Mouse (Mus musculus): ENCODE data around the gene Vmn1r10. TPM values are rescaled to one million over a fixed set of nuclear protein-coding genes. Genes with fewer than 3 reads are reported as not detected.

The Vmn1r10 gene
- not detected in 2 replicates for polyA plus RNA-seq (2014; fragmentation: Nextera tagmentation; extraction: Ambion mirVana)

DNA sequence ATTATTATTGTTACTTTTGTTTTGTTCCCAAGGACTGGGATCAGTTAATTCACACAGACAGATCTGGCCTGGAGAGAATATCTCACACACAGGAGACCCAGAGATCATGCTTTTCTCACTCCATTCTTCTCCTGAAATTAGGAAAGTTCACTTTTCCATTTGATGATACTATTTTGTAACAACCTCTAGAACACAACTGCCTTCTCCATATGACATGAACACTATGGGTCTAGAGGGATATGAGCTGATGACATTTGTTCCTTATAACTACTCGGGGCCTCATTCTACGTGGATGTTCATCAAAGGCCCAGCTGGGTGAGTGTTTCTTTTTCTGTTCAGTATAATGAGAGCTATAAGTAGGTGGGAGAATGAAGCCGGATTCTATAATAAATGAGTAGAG is at the start of gene Vmn1r10:
TSS of gene Vmn1r10 (plus strand) at position 301 of the 400 bp plus-strand sequence.
- Histone ChIP-seq H3K4me3 (ENCODE audit: low read depth, low read length) (no peak within 1 kb of the TSS), H3K4me1 (ENCODE audit: control insufficient read depth, insufficient read depth, low read length) (no peaks in the 10 kb centered on the region), H3K9me3 (replicated peaks; ENCODE audit: control insufficient read depth, low read length) (no peaks in the 10 kb centered on the region), H3K9ac (ENCODE audit: low read depth, low read length) (no peak within 1 kb of the TSS), H3K4me2 (no peak within 1 kb of the TSS), H3K27ac (ENCODE audit: low read depth, low read length) (no peak within 1 kb of the TSS), H3K36me3 (ENCODE audit: control insufficient read depth, insufficient read depth, low read length) (no peaks in the 10 kb centered on the region), H3K27me3 (ENCODE audit: control insufficient read depth, insufficient read depth, low read length) (no peaks in the 10 kb centered on the region)
- ATAC-seq (replicated peaks; ENCODE audit: insufficient number of reproducible peaks, low FRiP score, low TSS enrichment), result no peak
- 77% methylated on average over 3 of the region's 3 CpGs for WGBS (ENCODE audit: insufficient replicate concordance)

DNA sequence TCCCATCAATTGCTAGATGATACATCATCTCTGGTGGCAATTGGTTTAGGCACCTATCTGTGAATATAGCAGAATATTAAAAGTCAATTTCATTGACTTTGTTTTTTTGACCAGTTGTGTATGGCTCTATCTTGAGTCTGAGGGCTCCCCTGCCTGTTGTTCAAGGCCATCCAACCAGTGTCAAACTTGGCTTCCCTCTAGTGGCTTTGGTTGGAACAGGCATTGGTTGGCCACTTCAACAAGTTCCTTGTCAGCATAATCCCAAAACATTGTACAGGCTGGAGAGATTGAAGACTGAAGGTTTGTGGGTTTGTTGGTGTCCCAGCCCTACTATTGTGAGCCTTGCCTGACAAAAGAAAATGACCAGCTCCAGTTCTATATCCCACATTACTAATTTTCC is 45.5 kb upstream of the Vmn1r10 start:
- Histone ChIP-seq H3K9me3 (replicated peaks; ENCODE audit: control insufficient read depth, low read length) (no peaks in the 10 kb centered on the region), H3K9ac (ENCODE audit: low read depth, low read length) (no peak overlapping the region), H3K36me3 (ENCODE audit: control insufficient read depth, insufficient read depth, low read length) (no peaks in the 10 kb centered on the region), H3K4me3 (ENCODE audit: low read depth, low read length) (no peak overlapping the region), H3K4me2 (no peak overlapping the region), H3K27me3 (ENCODE audit: control insufficient read depth, insufficient read depth, low read length) (no peaks in the 10 kb centered on the region), H3K27ac (ENCODE audit: low read depth, low read length) (no peak overlapping the region), H3K4me1 (ENCODE audit: control insufficient read depth, insufficient read depth, low read length) (no peaks in the 10 kb centered on the region)
- no peak for ATAC-seq (replicated peaks; ENCODE audit: insufficient number of reproducible peaks, low FRiP score, low TSS enrichment)

DNA sequence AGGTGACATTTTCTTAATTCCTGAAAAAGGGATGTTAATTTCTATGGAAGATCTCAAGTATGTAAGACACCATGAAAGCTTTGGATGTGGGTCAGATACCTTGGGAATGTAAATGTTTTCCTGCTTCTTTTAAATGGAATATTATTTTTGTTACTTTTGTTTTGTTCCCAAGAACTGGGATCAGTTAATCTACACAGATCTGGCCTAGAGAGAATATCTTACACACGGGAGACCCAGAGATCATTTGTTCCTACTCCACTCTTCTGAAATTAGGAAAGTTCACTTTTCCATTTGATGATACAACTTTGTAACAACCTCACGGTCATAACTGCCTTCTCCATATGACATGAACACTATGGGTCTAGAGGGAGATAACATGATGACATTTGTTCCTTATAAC is 42.8 kb upstream of the Vmn1r10 start, which contains the start of gene Vmn1r9:
TSS of gene Vmn1r9 (plus strand) at position 301 of the 400 bp plus-strand sequence.
- no peaks in the 10 kb centered on the region for H3K9me3 ChIP-seq (replicated peaks; ENCODE audit: control insufficient read depth, low read length)
- no peak within 1 kb of the TSS for H3K4me3 ChIP-seq (ENCODE audit: low read depth, low read length)
- H3K27ac ChIP-seq (ENCODE audit: low read depth, low read length), result no peak within 1 kb of the TSS
- no peak for ATAC-seq (replicated peaks; ENCODE audit: insufficient number of reproducible peaks, low FRiP score, low TSS enrichment)
- 69% methylated on average over 2 of the region's 2 CpGs for WGBS (ENCODE audit: insufficient replicate concordance)
- no peaks in the 10 kb centered on the region for H3K4me1 ChIP-seq (ENCODE audit: control insufficient read depth, insufficient read depth, low read length)
- no peaks in the 10 kb centered on the region for H3K36me3 ChIP-seq (ENCODE audit: control insufficient read depth, insufficient read depth, low read length)
- no peaks in the 10 kb centered on the region for H3K27me3 ChIP-seq (ENCODE audit: control insufficient read depth, insufficient read depth, low read length)
- no peak within 1 kb of the TSS for H3K4me2 ChIP-seq
- no peak within 1 kb of the TSS for H3K9ac ChIP-seq (ENCODE audit: low read depth, low read length)

DNA sequence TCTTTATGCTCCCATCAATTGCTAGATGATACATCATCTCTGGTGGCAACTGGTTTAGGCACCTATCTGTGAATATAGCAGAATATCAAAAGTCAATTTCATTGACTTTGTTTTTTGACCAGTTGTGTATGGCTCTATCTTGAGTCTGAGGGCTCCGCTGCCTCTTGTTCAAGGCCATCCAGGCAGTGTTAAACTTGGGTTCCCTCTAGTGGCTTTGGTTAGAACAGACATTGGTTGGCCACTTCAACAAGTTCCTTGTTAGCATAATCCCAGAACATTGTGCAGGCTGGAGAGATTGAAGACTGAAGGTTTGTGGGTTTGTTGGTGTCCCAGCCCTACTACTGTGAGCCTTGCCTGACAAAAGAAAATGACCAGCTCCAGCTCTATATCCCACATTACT is 2.9 kb upstream of the Vmn1r10 start:
- Histone ChIP-seq H3K27me3 (ENCODE audit: control insufficient read depth, insufficient read depth, low read length) (no peaks in the 10 kb centered on the region), H3K9me3 (replicated peaks; ENCODE audit: control insufficient read depth, low read length) (no peaks in the 10 kb centered on the region), H3K27ac (ENCODE audit: low read depth, low read length) (no peak overlapping the region), H3K4me1 (ENCODE audit: control insufficient read depth, insufficient read depth, low read length) (no peaks in the 10 kb centered on the region), H3K36me3 (ENCODE audit: control insufficient read depth, insufficient read depth, low read length) (no peaks in the 10 kb centered on the region), H3K9ac (ENCODE audit: low read depth, low read length) (no peak overlapping the region), H3K4me3 (ENCODE audit: low read depth, low read length) (no peak overlapping the region), H3K4me2 (no peak overlapping the region)
- ATAC-seq (replicated peaks; ENCODE audit: insufficient number of reproducible peaks, low FRiP score, low TSS enrichment), result no peak
- WGBS (ENCODE audit: insufficient replicate concordance), result 49% methylated on average over 1 of the region's 1 CpGs

DNA sequence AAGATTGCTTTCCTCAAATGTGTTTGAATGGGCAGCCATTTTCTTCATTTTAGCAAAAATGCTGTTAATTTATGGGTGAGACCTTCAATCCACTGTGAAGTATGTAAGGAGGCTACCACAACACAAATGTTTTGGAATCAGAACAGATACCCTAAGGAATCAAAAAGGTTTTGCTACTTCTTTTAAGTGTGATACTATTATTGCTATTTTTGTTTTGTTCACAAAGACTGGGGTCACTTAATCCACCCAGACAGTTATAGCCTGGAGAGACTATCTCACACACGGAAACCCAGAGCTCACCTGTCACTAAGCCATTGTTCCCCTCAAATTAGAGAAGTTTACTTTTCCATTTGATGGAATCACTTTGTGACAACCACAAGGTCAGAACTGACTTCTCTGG is 23.9 kb downstream of the Vmn1r10 start, which contains the start of gene Vmn1r11:
TSS of gene Vmn1r11 (plus strand) at position 301 of the 400 bp plus-strand sequence.
- Histone ChIP-seq H3K4me2 (no peak within 1 kb of the TSS), H3K4me3 (ENCODE audit: low read depth, low read length) (no peak within 1 kb of the TSS), H3K9ac (ENCODE audit: low read depth, low read length) (no peak within 1 kb of the TSS), H3K27me3 (ENCODE audit: control insufficient read depth, insufficient read depth, low read length) (no peaks in the 10 kb centered on the region), H3K4me1 (ENCODE audit: control insufficient read depth, insufficient read depth, low read length) (no peaks in the 10 kb centered on the region), H3K9me3 (replicated peaks; ENCODE audit: control insufficient read depth, low read length) (no peaks in the 10 kb centered on the region), H3K36me3 (ENCODE audit: control insufficient read depth, insufficient read depth, low read length) (no peaks in the 10 kb centered on the region), H3K27ac (ENCODE audit: low read depth, low read length) (no peak within 1 kb of the TSS)
- no peak for ATAC-seq (replicated peaks; ENCODE audit: insufficient number of reproducible peaks, low FRiP score, low TSS enrichment)
- WGBS (ENCODE audit: insufficient replicate concordance), result 68% methylated on average over 1 of the region's 1 CpGs

DNA sequence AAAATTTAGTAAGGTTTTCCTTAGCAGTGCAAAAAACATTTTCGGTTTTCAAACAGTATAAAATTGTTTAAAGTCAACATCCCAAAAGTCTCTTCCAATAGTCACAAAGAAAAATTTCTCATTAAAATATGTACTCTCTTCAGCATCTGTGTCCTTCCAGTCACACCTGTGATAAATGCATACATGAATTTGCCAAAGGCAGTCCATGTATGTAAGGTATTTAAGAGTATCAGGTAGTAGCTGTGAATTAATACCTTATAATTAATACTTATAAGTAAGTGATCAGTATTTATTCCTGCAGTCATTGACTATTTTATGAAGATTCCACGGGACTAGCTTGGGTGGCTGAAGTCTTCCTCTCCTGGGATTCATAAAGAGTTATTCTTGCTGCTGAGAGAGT is 47.4 kb downstream of the Vmn1r10 start, which contains the start of gene Vmn1r12:
TSS of gene Vmn1r12 (plus strand) at position 301 of the 400 bp plus-strand sequence.
- H3K4me2 ChIP-seq, result no peak within 1 kb of the TSS
- no peaks in the 10 kb centered on the region for H3K36me3 ChIP-seq (ENCODE audit: control insufficient read depth, insufficient read depth, low read length)
- H3K9me3 ChIP-seq (replicated peaks; ENCODE audit: control insufficient read depth, low read length), result no peaks in the 10 kb centered on the region
- no peak within 1 kb of the TSS for H3K27ac ChIP-seq (ENCODE audit: low read depth, low read length)
- no peaks in the 10 kb centered on the region for H3K27me3 ChIP-seq (ENCODE audit: control insufficient read depth, insufficient read depth, low read length)
- no peak within 1 kb of the TSS for H3K9ac ChIP-seq (ENCODE audit: low read depth, low read length)
- no peak for ATAC-seq (replicated peaks; ENCODE audit: insufficient number of reproducible peaks, low FRiP score, low TSS enrichment)
- H3K4me3 ChIP-seq (ENCODE audit: low read depth, low read length), result no peak within 1 kb of the TSS
- H3K4me1 ChIP-seq (ENCODE audit: control insufficient read depth, insufficient read depth, low read length), result no peaks in the 10 kb centered on the region
- WGBS (ENCODE audit: insufficient replicate concordance), result 70% methylated on average over 2 of the region's 2 CpGs

Other genes with a start within 250 kb of the Vmn1r10 start
- 79.1 and 82.5 TPM in 2 replicates for gene Nt5c3, start 185.5 kb upstream of the Vmn1r10 start, polyA plus RNA-seq (2014; fragmentation: Nextera tagmentation; extraction: Ambion mirVana)
- gene Vmn1r4, start 185.4 kb upstream of the Vmn1r10 start, polyA plus RNA-seq (2014; fragmentation: Nextera tagmentation; extraction: Ambion mirVana), result 0.20 and 0.21 TPM in 2 replicates
- not detected in 2 replicates for gene Vmn1r5, start 139.2 kb upstream of the Vmn1r10 start, polyA plus RNA-seq (2014; fragmentation: Nextera tagmentation; extraction: Ambion mirVana)
- gene Vmn1r6, start 112.2 kb upstream of the Vmn1r10 start, polyA plus RNA-seq (2014; fragmentation: Nextera tagmentation; extraction: Ambion mirVana), result not detected in 2 replicates
- not detected in 2 replicates for gene Vmn1r7, start 84.1 kb upstream of the Vmn1r10 start, polyA plus RNA-seq (2014; fragmentation: Nextera tagmentation; extraction: Ambion mirVana)
- gene Vmn1r8, start 77.2 kb upstream of the Vmn1r10 start, polyA plus RNA-seq (2014; fragmentation: Nextera tagmentation; extraction: Ambion mirVana), result not detected in 2 replicates
- not detected in 2 replicates for gene Vmn1r9, start 42.7 kb upstream of the Vmn1r10 start, polyA plus RNA-seq (2014; fragmentation: Nextera tagmentation; extraction: Ambion mirVana)
- gene Vmn1r11, start 24.0 kb downstream of the Vmn1r10 start, polyA plus RNA-seq (2014; fragmentation: Nextera tagmentation; extraction: Ambion mirVana), result not detected in 2 replicates
- not detected in 2 replicates for gene Vmn1r12, start 47.5 kb downstream of the Vmn1r10 start, polyA plus RNA-seq (2014; fragmentation: Nextera tagmentation; extraction: Ambion mirVana)
- gene Vmn1r13, start 93.8 kb downstream of the Vmn1r10 start, polyA plus RNA-seq (2014; fragmentation: Nextera tagmentation; extraction: Ambion mirVana), result not detected in 2 replicates
- gene Vmn1r14, start 122.2 kb downstream of the Vmn1r10 start, polyA plus RNA-seq (2014; fragmentation: Nextera tagmentation; extraction: Ambion mirVana), result not detected in 2 replicates
- gene Vmn1r15, start 148.5 kb downstream of the Vmn1r10 start, polyA plus RNA-seq (2014; fragmentation: Nextera tagmentation; extraction: Ambion mirVana), result not detected in 2 replicates
- not detected in 2 replicates for gene Vmn1r16, start 220.0 kb downstream of the Vmn1r10 start, polyA plus RNA-seq (2014; fragmentation: Nextera tagmentation; extraction: Ambion mirVana)

Measured in heart, embryonic 11.5 days (tissue).